Mouse (Mus musculus): ENCODE results near the gene Unc80. TPM values are rescaled to one million over a fixed set of nuclear protein-coding genes. Genes with fewer than 3 reads are reported as not detected.

Unc80 gene
- total RNA-seq, 1 experiment, result 0.22 TPM

GRCm38 (mm10) chr1:66700693-66701575 lies 232.8 kb downstream of the Unc80 start, which contains the start of gene Rpe:
TSS of gene Rpe (plus strand) at chr1:66700831.
- TF ChIP-seq ZC3H11A (IDR thresholded peaks at IDR 0.05; ENCODE audit: borderline replicate concordance, low read depth, low read length) (no peak), HCFC1 (IDR thresholded peaks at IDR 0.05; ENCODE audit: borderline replicate concordance, insufficient read depth, low read length) (no peak), ZNF384 (IDR thresholded peaks at IDR 0.05; ENCODE audit: low read depth, low read length) (no peak), MAFK (IDR thresholded peaks at IDR 0.05; ENCODE audit: insufficient read depth, low read depth, low read length) (no peak)
- H3K36me3 ChIP-seq (ENCODE audit: control insufficient read depth, insufficient read depth, low read length, poor library complexity, severe bottlenecking), result peaks cover 2% of the 10 kb centered on the region
- peak within 1 kb of the TSS; percentile 91 for H3K27ac ChIP-seq (ENCODE audit: insufficient read depth, low read depth, low read length, poor library complexity, severe bottlenecking)
- DNase-seq (ENCODE audit: low read depth, low spot score), result peak; percentile 82
- peaks cover 0 to 4% of the 10 kb centered on the region in 2 experiments; a peak in 2 of 4 replicates for H3K4me1 ChIP-seq (ENCODE audit: control insufficient read depth in 2 of 2, insufficient read depth in 2 of 2, low read length in 2 of 2, poor library complexity in 1 of 2)
- peak within 1 kb of the TSS; percentile 94 to 96 for H3K4me3 ChIP-seq (ENCODE audit: insufficient read depth in 1 of 2, low read depth in 1 of 2, low read length in 2 of 2, poor library complexity in 1 of 2, severe bottlenecking in 1 of 2)
- H3K9me3 ChIP-seq (ENCODE audit: control insufficient read depth, insufficient read depth, low read depth, low read length), result no peaks in the 10 kb centered on the region
- H3K9ac ChIP-seq (ENCODE audit: insufficient read depth, low read depth, low read length, poor library complexity, severe bottlenecking), result peak within 1 kb of the TSS; percentile 97
- in situ Hi-C loops (cut with MboI; ENCODE audit: low sequenced_read_pairs in 2 of 2, unreplicated experiment in 2 of 2), result no loop called here

GRCm38 (mm10) chr1:66701576-66701940 lies 233.4 kb downstream of the Unc80 start:
- TF ChIP-seq CHD2 (IDR thresholded peaks at IDR 0.05; ENCODE audit: low read depth, low read length) (no peak), HCFC1 (IDR thresholded peaks at IDR 0.05; ENCODE audit: borderline replicate concordance, insufficient read depth, low read length) (no peak)
- Histone ChIP-seq H3K36me3 (ENCODE audit: control insufficient read depth, insufficient read depth, low read length, poor library complexity, severe bottlenecking) (peaks cover 3% of the 10 kb centered on the region), H3K4me3 (ENCODE audit: insufficient read depth in 1 of 2, low read depth in 1 of 2, low read length in 2 of 2, poor library complexity in 1 of 2, severe bottlenecking in 1 of 2) (peak overlapping the region; percentile 94 to 96), H3K27ac (ENCODE audit: insufficient read depth, low read depth, low read length, poor library complexity, severe bottlenecking) (no peak overlapping the region; the same call in 1 of the 2 replicates), H3K4me1 (ENCODE audit: control insufficient read depth in 2 of 2, insufficient read depth in 2 of 2, low read length in 2 of 2, poor library complexity in 1 of 2) (peaks cover 0 to 4% of the 10 kb centered on the region in 2 experiments; a peak in 2 of 4 replicates), H3K9ac (ENCODE audit: insufficient read depth, low read depth, low read length, poor library complexity, severe bottlenecking) (peak overlapping the region; percentile 97), H3K9me3 (ENCODE audit: control insufficient read depth, insufficient read depth, low read depth, low read length) (no peaks in the 10 kb centered on the region)
- DNase-seq (ENCODE audit: low read depth, low spot score), result no peak
- in situ Hi-C loops (cut with MboI; ENCODE audit: low sequenced_read_pairs in 2 of 2, unreplicated experiment in 2 of 2), result no loop called here

- TF ChIP-seq ZC3H11A (IDR thresholded peaks at IDR 0.05; ENCODE audit: borderline replicate concordance, low read depth, low read length), result no peak
- no peak for TF ChIP-seq HCFC1 (IDR thresholded peaks at IDR 0.05; ENCODE audit: borderline replicate concordance, insufficient read depth, low read length)
- no peak for TF ChIP-seq ZNF384 (IDR thresholded peaks at IDR 0.05; ENCODE audit: low read depth, low read length)
- no peak for TF ChIP-seq MAFK (IDR thresholded peaks at IDR 0.05; ENCODE audit: insufficient read depth, low read depth, low read length)
- no peak for TF ChIP-seq CHD2 (IDR thresholded peaks at IDR 0.05; ENCODE audit: low read depth, low read length)
- Histone ChIP-seq H3K9me3 (ENCODE audit: control insufficient read depth, insufficient read depth, low read depth, low read length) (no peaks in the 10 kb centered on the region), H3K9ac (ENCODE audit: insufficient read depth, low read depth, low read length, poor library complexity, severe bottlenecking) (no peak overlapping the region), H3K36me3 (ENCODE audit: control insufficient read depth, insufficient read depth, low read length, poor library complexity, severe bottlenecking) (peaks cover 4% of the 10 kb centered on the region), H3K27ac (ENCODE audit: insufficient read depth, low read depth, low read length, poor library complexity, severe bottlenecking) (no peak overlapping the region), H3K4me1 (ENCODE audit: control insufficient read depth in 2 of 2, insufficient read depth in 2 of 2, low read length in 2 of 2, poor library complexity in 1 of 2) (peaks cover 0 to 4% of the 10 kb centered on the region in 2 experiments; a peak in 2 of 4 replicates), H3K4me3 (ENCODE audit: insufficient read depth in 1 of 2, low read depth in 1 of 2, low read length in 2 of 2, poor library complexity in 1 of 2, severe bottlenecking in 1 of 2) (no peak overlapping the region)
- DNase-seq (ENCODE audit: low read depth, low spot score), result no peak
- in situ Hi-C loops (cut with MboI; ENCODE audit: low sequenced_read_pairs in 2 of 2, unreplicated experiment in 2 of 2), result no loop called here
These were observed 234.6 kb downstream of the Unc80 start for GRCm38 (mm10) chr1:66702623-66703345.

- Histone ChIP-seq H3K4me3 (ENCODE audit: insufficient read depth in 1 of 2, low read depth in 1 of 2, low read length in 2 of 2, poor library complexity in 1 of 2, severe bottlenecking in 1 of 2) (no peak overlapping the region; a peak in 1 of 4 replicates), H3K4me1 (ENCODE audit: control insufficient read depth in 2 of 2, insufficient read depth in 2 of 2, low read length in 2 of 2, poor library complexity in 1 of 2) (peaks cover 0 to 4% of the 10 kb centered on the region in 2 experiments; a peak in 2 of 4 replicates), H3K9me3 (ENCODE audit: control insufficient read depth, insufficient read depth, low read depth, low read length) (no peaks in the 10 kb centered on the region), H3K36me3 (ENCODE audit: control insufficient read depth, insufficient read depth, low read length, poor library complexity, severe bottlenecking) (peaks cover 6% of the 10 kb centered on the region), H3K9ac (ENCODE audit: insufficient read depth, low read depth, low read length, poor library complexity, severe bottlenecking) (no peak overlapping the region), H3K27ac (ENCODE audit: insufficient read depth, low read depth, low read length, poor library complexity, severe bottlenecking) (no peak overlapping the region)
- in situ Hi-C loops (cut with MboI; ENCODE audit: low sequenced_read_pairs in 2 of 2, unreplicated experiment in 2 of 2), result no loop called here
- no peak for DNase-seq (ENCODE audit: low read depth, low spot score)
- no peak for TF ChIP-seq ZC3H11A (IDR thresholded peaks at IDR 0.05; ENCODE audit: borderline replicate concordance, low read depth, low read length)
- TF ChIP-seq ZNF384 (IDR thresholded peaks at IDR 0.05; ENCODE audit: low read depth, low read length), result no peak
- no peak for TF ChIP-seq MAFK (IDR thresholded peaks at IDR 0.05; ENCODE audit: insufficient read depth, low read depth, low read length)
- no peak for TF ChIP-seq CHD2 (IDR thresholded peaks at IDR 0.05; ENCODE audit: low read depth, low read length)
These were observed 236.4 kb downstream of the Unc80 start for GRCm38 (mm10) chr1:66704523-66704922.
